Mouse (Mus musculus): ENCODE data around the gene Sypl.

The Sypl gene

GRCm38 (mm10) chr12:33003339-33003965 is 49.8 kb downstream of the Sypl start:
- peak; percentile 24 for DNase-seq (ENCODE audit: low read depth, low spot score)

GRCm38 (mm10) chr12:33005858-33006257 is 52.2 kb downstream of the Sypl start:
- no peak for DNase-seq (ENCODE audit: low read depth, low spot score)

DNA sequence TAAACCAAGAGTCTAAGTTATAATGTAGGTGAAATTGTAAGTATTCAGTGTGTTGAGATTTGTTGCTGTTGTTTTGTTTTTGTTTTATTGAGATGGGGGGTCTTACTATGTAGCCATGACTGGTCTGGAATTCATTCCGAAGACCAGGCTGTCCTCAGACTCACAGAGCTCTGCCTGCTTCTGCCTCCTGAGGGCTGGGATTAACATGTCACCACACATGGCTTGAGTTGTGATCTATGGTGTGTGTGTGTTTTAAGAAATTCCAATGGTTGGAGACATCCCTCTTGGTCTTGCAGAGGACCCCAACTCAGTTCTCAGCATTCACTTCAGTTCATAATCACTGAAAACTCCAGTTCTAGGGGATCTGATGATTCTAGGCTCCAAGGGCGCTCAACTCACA is 53.5 kb downstream of the Sypl start:
- no peak for DNase-seq (ENCODE audit: low read depth, low spot score)

DNA sequence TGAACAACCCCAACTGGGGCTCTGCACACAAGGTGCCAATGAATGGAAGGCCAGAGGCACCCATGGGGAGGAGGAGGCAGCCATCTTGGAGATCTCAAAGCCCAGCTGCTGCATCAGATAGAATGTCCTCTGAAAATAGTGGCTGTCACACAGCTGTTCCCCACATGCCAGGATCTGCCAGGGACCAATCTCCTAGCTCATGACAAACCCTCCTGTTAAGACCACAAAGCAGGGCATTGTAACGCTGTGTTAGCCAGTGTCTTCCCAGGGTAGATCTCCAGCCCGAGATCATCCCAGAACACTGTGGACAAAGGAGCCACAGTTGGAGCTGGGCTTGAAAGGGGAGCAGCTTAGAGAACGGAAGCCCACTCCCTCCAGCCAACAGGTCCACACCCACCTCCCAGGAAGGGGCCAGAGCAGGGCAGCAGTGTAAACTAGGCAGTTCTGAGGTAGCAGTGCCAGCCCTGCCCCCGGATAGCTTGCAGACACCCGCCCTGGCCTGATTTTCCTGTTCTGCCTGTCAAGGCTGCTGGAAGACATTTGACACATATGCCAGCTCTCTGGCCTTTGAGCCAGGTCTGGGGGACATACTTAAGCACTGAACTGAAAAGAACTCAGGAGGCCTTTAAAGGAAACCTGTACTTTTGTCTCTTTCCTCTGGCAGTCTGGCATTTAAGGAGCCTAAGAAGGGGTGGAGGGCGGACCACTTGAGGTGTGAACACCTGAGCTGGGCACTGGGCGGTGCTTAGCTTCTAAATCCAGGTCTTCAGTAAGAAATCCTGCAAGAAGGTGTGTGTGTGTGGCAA is 54.8 kb downstream of the Sypl start:
- no peak for DNase-seq (ENCODE audit: low read depth, low spot score)

- no peak for DNase-seq (ENCODE audit: low read depth, low spot score)
Observed at GRCm38 (mm10) chr12:33009206-33009966, 55.7 kb downstream of the Sypl start.

- DNase-seq (ENCODE audit: low read depth, low spot score): peak; percentile 17
Observed at GRCm38 (mm10) chr12:33010026-33010425, 56.3 kb downstream of the Sypl start.

GRCm38 (mm10) chr12:33014050-33014796 is 60.5 kb downstream of the Sypl start:
- DNase-seq (ENCODE audit: low read depth, low spot score): no peak

DNA sequence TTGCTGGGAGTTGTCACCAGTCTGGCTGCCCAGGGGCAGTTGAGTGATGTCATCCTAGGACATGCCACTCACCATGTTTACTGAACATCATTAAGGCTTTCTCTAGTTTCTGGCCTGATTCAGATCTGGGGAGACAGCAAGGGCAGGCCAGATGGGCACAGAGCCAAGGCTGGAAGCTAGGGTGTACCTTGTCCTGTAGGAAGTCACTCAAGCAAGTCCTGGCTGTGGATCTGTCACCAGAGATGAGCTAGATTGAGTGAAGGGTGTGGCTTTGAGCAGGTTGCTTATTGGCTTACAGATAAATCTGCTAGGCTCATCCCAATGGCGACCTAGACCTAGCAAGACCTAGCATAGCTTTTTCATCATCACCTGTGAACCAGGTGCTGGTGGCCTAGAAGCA is 61.4 kb downstream of the Sypl start:
- DNase-seq (ENCODE audit: low read depth, low spot score): no peak

- DNase-seq (ENCODE audit: low read depth, low spot score): no peak
Observed at GRCm38 (mm10) chr12:33016824-33017705, 63.4 kb downstream of the Sypl start.

GRCm38 (mm10) chr12:33018601-33019000 is 64.9 kb downstream of the Sypl start:
- no peak for DNase-seq (ENCODE audit: low read depth, low spot score)

DNA sequence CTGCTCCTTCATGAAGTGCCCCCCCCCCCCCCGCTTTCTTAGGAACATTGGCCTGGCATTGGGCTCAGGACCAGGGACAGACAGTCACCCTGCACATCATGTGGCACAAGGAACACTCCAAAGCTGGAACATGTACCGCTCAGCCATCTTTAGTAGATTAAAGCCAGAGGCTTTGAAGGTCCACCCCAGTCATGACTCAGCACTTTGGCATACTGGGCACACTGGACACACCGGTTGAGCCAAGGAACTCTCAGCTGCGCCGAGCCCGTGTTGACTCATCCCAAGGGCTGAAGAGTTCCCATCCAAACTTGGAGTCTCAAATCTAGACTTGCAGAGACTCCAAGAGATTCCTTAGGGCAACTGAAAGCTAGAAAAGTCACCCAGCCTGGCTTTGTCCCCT is 66.3 kb downstream of the Sypl start:
- no peak for DNase-seq (ENCODE audit: low read depth, low spot score)

GRCm38 (mm10) chr12:33021140-33021539 is 67.4 kb downstream of the Sypl start:
- DNase-seq (ENCODE audit: low read depth, low spot score): no peak

DNA sequence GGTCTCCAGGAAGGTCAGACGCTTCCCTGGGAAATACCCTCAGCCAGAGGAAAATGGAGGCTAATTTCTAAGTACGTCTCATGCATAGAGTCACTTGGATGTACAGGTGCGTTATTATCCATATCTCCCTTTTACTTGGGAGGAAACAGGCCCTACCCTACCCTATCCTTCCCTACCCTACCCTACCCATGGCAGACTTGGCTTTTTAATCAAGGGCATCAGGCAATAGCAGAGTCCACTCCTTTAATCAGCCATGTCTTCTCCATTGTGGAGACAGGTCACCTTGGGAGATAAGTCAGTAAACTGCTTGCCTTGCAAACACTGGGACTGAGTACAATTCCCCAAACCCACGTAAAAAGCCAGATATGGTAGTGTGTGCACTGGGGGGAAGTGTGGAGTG is 68.1 kb downstream of the Sypl start:
- DNase-seq (ENCODE audit: low read depth, low spot score): no peak

DNA sequence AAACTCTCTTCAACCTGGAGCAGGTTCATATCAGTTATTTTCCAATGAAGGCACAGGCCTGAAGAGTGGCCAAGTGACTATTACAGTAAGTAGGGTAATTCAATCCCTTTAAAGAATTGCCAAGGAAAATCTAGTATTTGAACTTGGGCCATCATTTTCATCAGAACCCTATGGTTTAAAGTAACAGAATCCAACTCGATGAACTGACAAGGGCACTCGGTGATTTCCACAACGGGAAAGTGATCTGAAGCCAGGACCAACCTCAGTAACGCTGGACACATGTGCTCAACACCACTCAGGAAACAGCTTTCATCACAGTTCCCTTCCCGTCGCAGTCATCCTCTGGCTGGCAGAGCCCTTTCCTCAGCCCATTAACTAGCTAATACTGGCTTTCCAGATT is 70.8 kb downstream of the Sypl start:
- DNase-seq (ENCODE audit: low read depth, low spot score): no peak

DNA sequence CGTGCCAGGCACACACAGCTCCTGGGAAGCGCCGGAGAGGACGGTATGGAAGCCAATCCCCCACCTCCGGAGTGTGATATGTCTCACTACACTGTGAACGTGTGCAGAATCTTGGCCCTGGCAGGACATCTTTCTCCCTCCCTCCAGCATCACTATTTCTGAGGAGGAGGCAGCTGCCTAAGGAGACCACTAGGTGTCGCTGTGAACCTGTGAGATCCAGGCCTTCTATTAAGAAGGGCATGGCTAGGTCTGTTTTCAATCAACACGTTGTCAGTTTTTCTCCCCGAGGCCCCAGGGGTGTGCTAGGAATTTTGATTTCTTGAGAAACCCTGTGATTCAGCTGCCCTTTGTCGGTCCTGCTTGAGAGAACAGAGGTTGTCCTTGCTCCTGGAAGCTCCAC is 73.4 kb downstream of the Sypl start:
- DNase-seq (ENCODE audit: low read depth, low spot score): peak; percentile 81

GRCm38 (mm10) chr12:33028109-33028691 is 74.5 kb downstream of the Sypl start:
- no peak for DNase-seq (ENCODE audit: low read depth, low spot score)

DNA sequence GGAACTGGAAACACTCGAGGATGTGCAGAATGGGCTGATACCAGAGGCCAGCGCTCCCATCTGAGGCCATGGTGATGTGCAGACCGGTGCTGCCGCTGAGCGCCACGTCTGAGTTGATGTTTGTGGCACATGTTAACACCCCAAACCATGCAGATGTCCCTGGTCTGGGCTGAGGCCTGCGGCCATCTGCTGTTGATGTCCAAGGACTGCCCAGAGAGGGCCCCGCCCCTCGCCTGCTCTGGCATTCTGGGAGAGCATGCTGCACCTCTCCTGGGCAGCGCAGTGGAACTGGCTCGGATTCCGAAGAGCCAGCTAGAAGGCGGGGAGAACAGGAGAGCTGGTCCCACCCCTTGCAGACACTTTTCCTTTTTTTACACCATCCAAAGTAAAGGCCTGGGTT is 75.0 kb downstream of the Sypl start:
- no peak for DNase-seq (ENCODE audit: low read depth, low spot score)
